Mouse (Mus musculus) right cerebral cortex, adult 18-20 months (tissue): Measurements from ENCODE around the gene 1700028J19Rik.
"Not testable (repeated sequence)": the region's sequence is repeated elsewhere in the genome, so short reads cannot be mapped to it uniquely, and the experiment has no call there.

Experiments used
- DNase-seq: peaks from one replicate; pipeline ENCODE4 v3.0.0; 2022; ENCODE audit warnings: mixed read lengths

Gene 1700028J19Rik

DNA sequence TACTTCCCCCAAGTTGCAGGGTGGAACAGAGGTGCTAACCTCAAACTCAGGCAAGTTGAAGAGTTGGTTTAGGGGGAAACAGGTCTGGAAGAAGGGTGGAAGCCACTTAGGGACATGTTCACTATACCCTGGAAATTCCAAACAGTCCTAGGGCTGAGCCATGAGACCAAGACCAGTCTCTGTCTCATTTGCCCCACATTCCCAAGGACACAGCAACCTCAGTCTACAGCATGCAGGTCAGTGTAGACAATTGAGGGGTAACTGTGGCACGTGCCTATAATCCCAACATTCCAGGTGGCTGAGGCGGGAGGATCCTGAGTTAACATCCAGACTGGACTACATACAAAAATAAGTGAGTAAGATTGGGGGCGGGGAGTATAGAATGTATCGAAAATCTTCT is 2.8 kb upstream of the 1700028J19Rik start:
- DNase-seq = no peak

DNA sequence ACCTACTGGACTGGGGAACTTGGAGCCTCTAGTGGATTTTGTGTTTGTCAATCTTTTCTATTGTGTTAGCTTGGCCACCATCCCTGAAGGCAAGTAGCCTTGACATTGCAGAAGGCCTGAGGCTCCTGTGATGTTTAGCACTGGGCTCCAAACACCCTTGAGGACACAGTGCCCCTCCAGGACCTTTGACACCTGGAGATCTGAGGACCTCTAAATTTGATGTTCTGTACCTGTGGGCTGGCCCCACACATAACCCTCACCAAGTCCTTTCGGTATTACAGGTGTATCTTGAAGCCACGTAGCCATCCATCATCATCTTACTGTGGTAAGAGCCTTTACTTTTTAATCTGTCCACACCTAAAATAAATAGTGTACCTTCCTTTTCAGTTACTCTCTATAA is 1.5 kb upstream of the 1700028J19Rik start:
- no peak for DNase-seq

DNA sequence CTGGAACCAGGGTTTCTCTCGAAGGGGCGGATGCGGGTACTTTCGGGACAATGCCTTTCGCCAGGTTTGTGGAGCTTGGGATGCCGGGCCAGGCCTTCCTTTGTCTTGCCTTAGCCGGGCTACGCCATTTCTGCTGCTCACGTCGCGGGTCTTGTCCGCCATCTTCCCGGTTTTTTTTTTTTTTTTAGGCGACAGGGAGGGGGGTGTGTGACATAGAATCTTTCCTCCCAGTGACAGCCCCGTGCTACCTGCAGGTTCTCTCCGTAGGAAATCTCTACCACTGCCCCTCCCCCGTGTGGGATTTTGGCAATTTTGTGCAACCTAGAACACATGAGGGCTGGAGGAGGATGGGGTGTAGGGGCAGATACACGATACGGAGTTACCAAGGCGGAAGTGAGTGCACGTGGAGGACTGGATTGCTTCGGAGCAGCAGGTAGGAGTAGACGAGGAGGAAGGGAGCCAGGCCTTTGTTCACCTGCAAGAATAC is 532 bp upstream of the 1700028J19Rik start:
- DNase-seq = peak; percentile 35

DNA sequence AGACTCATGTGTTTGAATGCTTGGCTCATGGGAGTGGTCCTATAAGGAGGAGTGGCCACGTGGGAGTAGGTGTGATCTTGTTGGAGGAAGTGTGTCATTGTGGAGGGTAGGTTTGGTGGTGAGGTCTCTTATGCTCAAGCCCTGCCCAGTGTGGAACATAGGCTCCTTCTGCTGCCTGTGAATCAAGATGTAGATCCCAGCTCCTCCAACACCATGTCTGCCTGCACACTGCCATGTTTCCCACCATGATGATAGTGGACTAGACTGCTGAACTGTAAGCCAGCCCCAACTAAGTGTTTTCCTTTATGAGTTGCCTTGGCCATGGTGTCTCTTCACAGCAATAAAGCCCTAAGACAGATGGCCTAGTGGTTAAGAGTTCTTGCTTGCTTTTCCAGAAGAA is 2.4 kb downstream of the 1700028J19Rik start:
- no peak for DNase-seq

DNA sequence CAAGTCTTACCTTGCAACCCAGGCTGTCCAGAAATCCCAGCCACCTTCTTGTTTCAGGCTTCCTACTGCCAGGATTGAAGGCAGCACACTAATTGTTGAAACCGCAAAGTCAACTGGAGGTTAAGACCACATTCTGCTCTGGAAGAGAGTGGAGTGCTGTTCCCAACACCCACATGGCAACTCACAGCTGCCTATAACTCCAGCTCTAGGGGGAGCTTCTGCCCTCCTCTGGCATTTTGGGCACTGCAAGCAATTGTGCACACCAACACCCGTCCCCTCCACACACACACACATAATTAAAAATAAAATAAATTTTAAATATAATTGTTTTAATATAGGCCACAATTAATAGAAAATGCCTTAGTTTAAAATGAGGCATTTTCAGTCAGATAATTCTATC is 5.3 kb downstream of the 1700028J19Rik start:
- no peak for DNase-seq

DNA sequence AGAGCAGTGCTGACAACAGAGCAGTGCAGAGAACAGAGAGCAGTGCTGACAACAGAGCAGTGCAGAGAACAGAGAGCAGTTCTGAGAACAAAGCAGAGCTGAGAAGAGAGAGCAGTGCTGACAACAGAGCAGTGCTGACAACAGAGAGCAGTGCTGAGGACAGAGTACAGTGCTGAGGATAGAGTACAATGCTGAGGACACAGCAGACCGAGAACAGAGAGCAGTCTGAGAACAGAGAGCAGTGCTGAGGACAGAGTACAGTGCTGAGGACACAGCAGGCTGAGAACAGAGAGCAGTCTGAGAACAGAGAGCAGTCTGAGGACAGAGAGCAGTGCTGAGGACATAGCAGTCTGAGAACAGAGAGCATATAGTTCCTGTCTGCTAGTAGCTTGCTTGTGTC is 5.8 kb downstream of the 1700028J19Rik start:
- DNase-seq = no peak

DNA sequence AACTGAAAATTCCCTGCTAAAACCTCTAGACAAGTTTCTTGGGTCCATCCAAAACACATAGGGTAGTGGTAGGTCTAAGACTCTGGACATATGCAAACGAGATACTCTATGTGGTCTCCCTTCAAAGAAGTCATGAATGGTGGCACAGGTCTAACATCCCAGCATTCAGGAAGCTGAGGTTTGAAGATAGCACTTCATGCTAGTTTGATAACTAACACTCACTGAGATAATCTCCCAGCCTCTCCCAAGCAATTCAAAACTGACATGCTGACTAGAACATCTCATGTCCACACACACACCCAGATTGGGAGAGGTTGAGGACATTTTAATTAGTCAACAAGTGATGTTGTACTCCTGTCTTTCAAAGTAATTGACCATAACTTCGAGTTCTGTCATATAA is 6.6 kb downstream of the 1700028J19Rik start:
- DNase-seq = no peak

DNA sequence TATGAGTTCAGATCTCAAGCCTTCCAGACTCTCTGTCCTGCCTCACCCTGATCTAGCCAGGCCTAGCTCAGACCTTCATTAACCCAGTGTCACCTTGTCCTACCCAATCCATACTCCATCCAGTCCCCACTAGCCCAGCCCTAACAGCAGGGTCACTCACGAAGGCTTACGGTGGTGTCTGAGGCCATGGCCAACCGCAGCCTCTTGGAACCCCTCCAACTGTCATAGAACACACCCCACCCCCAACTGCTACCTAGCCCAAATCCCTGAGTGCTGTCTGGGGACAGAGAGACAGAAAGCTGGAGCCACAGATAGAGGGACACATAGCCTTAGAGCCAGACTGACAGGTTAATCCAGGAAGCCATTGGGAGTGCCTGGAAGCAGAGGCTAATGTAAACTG is 10.6 kb downstream of the 1700028J19Rik start, which contains the start of gene Gm36864:
Gm36864 (plus strand) TSS at position 269 of the 400 bp plus-strand sequence.
- no peak for DNase-seq

DNA sequence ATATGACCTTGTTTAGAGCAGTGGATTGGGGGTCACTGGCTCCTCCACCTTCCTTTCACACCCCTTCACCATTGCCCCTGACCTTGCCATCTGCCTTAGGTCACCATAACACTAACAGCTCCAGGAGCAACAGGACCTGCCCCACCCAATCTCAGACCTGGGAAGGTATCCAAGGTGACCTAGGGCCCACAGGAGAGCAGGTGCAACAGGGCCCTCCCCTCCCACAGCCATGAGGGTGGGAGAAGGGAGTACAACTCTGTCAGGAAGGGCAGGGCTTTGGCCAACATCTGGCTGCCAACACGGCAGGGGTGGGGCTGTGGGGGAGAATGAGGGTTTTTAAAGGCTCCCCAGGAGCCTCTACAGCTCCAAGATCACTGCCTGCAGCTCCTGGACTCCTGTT is 21.4 kb downstream of the 1700028J19Rik start, which contains the start of gene Klk1:
Klk1 (plus strand) TSS at position 285 of the 400 bp plus-strand sequence.
- DNase-seq = no peak

DNA sequence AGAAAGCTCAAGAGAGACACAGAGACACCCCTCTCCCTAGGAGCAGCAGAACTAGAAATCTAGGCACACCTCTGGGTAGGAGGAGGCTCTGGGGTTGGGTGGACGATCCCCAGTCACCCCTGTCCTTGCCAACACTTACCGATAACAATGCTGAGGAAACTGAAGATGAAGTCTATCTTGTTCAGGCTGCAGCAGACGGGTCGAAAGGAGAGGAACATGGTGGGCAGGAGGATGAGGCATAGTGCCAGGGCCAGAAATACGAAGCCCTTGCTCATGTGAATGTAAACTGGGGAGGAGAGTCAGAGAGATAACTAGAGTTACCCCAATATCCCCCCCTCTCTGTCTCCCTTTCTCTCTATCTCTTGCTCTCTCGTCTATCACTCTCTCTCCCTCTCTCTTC is 24.2 kb downstream of the 1700028J19Rik start:
- not testable (repeated sequence) for DNase-seq

DNA sequence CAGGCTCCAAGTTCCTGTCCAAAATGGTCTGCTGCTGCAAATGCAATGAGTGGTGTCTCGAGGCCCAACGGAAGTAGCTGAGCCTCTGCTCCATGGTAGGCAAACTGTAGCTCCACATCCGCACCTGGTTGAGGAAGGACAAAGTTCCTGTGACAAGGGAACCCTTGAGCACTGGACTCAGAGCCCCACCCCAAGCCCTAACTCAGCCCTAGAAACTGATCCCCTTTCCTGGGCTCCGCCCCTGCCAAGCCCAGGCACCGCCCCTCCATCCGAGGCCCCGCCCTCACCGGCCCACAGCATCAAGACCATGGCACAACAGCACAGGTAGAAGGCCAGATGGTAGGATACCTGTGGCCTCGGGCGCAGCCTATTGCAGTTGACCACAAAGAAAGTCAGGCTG is 24.9 kb downstream of the 1700028J19Rik start:
- not testable (repeated sequence) for DNase-seq

DNA sequence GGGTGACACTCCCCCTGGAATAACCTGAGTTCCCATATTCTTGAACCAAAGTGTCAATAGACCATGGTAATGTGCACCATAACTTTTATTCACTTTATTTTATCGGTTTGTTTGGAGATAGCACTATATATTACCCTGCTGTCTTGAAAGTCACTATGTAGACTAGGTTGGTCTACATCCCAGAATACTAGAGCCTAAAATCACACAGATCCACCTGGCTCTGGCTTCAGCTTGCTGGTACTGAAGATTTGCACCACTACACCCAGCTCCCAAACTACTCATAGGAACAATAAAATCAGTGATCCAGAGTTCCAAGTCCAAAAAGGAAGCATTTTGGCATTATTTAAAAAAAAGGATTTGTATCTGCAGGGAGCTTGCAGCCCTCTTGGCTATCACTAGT is 30.9 kb downstream of the 1700028J19Rik start, which contains the start of gene Klk1b5:
Klk1b5 (plus strand) TSS at position 301 of the 400 bp plus-strand sequence.
- no peak for DNase-seq

DNA sequence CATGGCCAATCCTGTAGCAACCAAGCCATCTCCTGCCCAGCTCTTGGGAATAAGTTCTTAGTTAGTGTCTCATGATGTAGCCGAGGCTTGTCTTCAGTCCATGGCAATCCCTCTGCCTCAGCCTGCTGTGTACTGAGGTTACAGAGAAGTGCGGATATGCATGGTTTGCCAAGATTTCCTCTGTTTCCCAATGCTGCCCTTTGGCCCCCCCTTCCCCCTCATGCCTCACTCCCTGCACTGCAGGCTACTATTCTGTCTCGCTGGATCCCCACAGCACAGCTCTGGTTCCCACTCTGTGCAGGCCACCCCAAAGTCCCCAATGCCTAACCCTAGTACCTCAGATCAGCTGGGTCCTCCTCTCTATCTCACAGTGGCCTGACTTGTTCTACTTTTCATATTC is 38.2 kb downstream of the 1700028J19Rik start:
- DNase-seq = no peak

DNA sequence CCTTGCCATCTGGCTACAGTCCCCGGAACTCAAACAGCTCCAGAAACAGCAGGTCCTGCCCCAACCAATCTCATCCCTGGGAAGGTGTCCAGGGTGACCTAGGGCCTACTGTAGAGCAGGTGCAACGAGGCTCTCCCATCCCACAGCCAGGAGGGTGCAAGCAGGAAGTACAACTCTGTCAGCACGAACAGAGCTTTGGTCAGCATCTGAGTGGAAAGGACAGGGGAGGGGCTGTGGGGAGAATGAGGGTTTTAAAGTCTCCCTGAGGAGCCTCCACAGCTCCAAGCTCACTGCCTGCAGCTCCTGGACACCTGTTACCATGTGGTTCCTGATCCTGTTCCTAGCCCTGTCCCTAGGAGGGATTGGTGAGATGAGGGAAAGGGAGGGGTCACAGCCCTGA is 39.4 kb downstream of the 1700028J19Rik start, which contains the start of gene Klk1b4:
Klk1b4 (plus strand) TSS at position 301 of the 400 bp plus-strand sequence.
- not testable (repeated sequence) for DNase-seq

DNA sequence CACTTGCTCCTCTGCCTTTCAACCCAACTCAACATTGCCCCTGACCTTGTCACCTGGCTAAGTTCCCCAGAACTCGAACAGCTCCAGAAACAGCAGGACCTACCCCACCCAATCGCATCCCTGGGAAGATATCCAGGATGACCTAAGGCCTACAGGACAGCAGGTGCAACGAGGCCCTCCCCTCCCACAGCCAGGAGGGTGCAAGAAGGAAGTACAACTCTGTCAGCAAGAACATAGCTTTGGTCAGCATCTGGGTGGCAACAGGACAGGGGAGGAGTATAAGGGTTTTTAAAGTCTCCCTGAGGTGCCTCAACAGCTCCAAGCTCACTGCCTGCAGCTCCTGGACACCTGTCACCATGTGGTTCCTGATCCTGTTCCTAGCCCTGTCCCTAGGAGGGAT is 48.6 kb downstream of the 1700028J19Rik start, which contains the start of gene Klk1b3:
Klk1b3 (plus strand) TSS at position 301 of the 400 bp plus-strand sequence.
- DNase-seq = no peak

DNA sequence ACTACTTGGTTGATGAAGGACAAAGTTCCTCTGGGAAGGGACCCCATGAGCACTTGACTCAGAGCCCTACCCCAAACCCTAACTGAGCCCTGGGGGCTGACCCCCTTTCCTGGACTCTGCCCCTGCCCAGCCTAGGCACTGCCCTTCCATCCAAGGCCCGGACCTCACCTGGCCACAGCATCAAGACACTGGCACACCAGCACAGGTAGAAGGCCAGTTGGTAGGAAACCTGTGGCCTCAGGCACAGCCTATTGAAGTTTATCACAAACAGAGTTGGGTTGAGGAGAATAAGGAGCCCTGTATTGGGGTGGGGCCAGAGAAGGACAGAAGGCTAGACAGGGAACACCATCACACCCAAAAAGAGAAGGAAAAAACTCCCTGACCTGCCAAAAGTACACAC is 53.0 kb downstream of the 1700028J19Rik start:
- not testable (repeated sequence) for DNase-seq

DNA sequence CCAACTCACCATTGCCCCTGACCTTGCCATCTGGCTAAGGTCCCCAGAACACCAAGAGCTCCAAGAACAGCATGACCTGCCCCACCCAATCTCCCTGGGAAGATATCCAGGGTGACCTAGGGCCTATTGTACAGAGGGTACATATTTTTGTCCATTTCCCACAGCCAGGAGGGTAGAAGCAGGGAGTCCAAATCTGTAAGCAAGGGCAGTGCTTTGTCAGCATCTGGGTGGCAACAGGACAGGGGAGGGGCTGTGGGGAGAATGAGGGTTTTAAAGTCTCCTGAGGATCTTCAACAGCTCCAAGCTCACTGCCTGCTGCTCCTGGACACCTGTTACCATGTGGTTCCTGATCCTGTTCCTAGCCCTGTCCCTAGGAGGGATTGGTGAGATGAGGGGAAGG is 58.6 kb downstream of the 1700028J19Rik start, which contains the start of gene Klk1b24:
Klk1b24 (plus strand) TSS at position 301 of the 400 bp plus-strand sequence.
- not testable (repeated sequence) for DNase-seq

DNA sequence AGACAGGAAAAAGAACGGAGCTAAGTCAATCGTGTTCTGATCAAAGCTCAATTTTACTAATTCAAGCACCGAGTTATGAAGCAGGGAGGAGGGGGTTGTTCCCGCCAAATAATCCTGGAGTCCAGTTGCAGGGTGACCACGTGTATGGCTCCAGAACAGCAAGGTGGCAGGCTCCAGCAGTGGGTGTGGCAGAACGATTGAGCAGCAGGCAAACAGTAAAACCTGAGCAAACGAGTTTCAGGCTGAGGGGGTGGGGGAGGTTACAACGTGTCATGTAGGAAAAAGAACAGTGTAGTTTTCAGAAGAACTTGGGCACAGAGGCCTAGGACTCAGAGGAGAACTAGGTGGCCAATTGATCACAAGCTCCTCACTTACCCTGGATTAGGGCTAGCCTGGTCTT is 60.0 kb downstream of the 1700028J19Rik start:
- not testable (repeated sequence) for DNase-seq
